Mouse (Mus musculus) embryo, embryonic 10 days (tissue): ENCODE data around the gene Olfm1.

ENCODE experiments used
- DNase-seq: peaks from one replicate; pipeline ENCODE4 v3.0.0-alpha.2; 2015; ENCODE audit warnings: low spot score

Olfm1 gene

DNA sequence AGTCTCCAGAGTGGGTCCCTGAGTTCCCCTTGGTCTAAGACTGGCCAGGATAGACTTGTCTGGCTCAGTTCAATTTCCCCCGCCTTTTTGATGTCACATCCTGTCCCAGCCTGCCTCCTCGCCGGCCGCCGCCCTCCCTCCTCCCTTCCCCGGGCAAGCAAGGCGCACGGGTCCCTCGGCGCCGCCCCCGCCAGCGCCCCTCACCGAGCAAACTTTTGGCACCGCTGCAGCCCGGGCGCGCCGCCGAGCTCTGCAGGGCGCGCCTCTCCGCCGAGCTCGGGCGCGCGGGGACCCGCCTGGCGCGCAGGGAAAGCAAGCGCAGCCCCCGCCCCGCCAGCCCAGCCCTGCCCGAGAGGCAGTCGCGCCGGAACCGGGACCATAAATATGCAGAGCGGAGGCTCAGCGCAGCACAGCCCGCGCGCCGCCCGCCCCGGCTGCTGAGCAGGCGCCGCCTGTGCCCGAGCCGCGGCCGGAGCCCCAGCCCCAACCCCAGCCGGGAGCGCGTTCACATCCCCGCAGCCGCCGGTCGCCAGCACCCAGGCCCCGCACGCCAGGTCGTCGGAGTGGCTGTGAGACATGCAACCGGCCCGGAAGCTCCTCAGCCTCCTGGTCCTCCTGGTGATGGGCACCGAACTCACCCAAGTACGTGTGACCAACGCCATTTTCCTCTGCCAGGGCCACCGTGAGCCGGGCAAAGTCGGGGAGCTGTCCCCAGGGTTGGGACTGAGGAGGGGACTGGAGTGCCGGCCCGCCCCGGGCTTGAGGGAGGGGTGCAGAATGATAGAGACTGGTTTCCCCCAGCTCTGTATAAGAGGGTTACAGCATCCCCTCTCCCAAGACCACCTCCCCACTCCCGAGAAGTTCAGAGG lies at the start of gene Olfm1:
Gene Olfm1, plus strand, starts transcription at position 172 of the 869 bp plus-strand sequence.
- DNase-seq = peak; percentile 77

DNA sequence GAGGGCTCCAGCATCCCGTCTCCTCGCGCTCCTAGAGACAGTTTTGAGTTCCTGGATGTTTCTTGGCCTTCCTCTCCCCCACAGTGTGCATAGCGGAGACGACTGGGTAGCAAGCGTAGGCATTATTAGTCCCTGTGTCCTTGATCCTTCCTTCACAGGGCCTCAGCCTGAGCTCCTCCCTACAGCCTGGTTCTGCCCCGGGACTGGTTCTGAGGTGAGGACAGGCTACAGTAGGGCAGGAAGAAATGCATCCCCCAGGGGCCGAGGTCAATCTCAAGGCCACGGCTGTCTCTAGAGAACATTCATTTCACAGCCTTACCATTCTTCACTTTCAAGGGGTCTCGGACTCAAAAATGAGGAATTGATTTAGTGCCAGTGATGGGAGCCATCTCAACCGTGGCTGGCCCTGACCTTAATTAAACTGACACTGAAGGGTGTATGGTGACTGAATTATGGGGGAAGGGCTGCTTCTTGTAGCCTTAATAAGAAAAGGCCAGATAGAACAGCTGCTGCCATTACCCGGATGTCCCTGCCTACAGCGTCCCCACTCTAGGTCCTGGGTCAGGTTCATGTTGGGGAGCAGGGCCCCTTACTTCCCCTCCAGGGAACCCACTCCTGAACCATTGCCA lies 49.3 kb upstream of the Olfm1 start:
- peak; percentile 19 for DNase-seq

DNA sequence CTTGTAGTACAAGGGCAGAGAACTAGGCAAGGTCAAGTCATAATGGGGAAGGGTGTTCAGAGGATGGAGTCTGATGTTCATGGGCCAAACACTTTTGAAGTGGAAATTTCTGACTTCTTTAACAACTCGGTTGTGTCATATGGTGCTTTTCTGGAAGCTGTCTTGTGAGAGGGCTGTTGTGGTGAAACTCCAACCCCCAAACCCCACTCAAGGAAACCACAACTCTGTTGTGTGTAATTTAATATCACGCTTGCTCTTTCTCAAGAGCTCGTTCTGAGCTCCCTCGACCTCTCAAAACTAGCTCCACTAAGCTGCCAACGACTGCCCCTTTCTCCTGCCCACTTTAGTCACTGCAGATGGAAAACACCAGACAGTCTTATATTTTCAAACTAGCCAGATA lies 47.1 kb upstream of the Olfm1 start:
- no peak for DNase-seq

- no peak for DNase-seq
These were observed 46.6 kb upstream of the Olfm1 start for GRCm38 (mm10) chr2:28146152-28146551.

GRCm38 (mm10) chr2:28146685-28147084 lies 46.1 kb upstream of the Olfm1 start:
- no peak for DNase-seq

DNA sequence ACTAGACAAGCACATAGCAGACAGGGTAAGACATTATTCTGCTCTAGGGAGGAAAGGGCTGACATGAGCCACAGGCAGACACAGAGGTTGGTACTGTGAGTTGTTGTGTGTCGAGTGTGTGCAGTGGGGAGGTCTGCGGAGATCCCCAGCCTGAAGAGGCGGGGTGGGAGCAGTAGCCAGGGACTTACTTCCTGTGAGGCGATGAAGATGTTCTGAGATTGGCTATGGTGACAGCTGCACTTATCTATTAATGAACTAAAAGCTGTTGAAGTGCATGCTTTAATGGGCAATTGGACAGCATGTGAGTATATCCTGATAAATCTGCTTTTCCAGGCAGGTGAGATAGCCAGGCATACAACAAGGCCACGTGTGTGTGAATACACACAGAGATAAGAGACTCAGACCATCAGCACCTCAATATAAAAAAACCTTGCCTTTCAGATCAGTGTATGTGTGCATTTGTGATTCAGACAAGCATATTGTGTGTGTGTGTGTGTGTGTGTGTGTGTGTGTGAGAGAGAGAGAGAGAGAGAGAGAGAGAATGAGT lies 45.5 kb upstream of the Olfm1 start:
- DNase-seq = no peak

DNA sequence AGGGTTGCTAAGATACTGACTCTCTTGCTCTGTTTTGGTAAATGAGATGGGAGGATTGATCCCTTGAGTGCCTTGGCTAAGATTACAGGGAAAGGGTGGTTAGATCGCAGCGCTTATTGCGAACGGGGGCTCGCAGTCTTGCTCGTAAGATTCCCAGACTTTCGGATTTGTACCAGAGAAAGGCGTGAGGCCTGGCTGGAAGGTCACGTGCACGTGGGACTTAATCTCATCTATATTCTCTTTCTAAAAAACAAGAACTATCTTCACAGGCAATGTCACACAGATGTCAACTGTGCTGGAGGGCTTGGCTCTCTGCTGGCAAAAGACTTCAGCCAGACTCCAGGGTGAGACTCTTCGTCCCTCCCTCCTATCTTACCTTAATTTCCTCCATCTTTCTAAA lies 43.1 kb upstream of the Olfm1 start:
- no peak for DNase-seq

DNA sequence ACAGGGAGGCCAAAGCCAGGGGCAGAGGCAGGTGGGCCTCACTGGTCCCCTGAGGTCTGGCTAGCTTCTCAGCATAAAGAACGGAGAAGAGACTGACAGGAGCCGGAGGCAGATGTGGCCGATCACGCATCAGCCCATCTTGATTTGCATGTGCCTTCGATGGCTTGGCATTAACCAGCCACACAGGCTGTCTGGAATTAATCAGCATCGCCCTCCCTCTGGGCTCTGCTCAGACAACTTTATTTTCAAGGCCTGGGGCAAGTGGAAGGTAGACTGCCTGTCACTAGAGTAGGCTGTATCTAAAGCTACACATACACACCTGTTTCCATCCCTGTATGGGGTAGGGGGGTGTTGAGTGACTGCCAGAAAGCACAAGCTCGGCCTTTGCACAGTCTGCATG lies 32.2 kb upstream of the Olfm1 start:
- no peak for DNase-seq

GRCm38 (mm10) chr2:28165570-28165969 lies 27.2 kb upstream of the Olfm1 start:
- DNase-seq = no peak

DNA sequence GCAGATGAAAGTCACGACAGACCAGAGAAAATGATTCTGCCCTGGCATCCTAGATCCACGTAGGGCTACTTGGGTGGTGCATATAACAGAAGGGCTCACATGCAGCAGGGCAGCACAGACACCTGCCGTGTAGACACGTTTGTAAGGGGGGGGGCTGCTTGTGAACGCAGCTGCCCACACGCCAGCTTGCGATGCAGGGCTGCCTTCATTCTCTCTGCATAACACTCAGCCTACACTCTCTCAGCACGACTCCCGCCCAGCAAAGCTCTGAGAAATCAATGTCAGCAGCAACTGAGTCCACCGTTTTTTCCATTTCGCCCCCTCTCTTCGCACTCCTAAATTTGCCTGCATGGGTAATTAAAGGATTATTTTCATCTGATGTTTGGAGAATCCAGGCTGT lies 23.5 kb upstream of the Olfm1 start:
- no peak for DNase-seq

DNA sequence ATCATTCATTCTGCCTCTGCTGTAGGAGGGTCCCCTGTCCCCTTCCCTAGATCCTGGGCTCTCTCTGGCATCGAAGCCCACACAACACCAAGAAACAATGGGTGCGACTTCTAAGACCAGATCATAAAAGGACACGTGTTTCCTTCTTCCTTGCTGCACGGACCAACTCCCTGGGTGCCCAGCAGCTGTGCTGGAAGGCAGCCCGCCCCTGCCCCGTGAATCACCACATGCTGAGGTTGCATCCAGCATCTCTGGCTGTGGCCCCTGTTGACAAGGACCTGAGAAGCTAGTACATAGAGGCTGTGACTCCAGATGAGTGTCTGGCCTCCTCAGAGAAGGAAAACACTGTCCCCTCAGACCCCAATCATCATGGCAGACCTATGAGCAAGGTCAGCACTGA lies 20.8 kb upstream of the Olfm1 start:
- DNase-seq = no peak

DNA sequence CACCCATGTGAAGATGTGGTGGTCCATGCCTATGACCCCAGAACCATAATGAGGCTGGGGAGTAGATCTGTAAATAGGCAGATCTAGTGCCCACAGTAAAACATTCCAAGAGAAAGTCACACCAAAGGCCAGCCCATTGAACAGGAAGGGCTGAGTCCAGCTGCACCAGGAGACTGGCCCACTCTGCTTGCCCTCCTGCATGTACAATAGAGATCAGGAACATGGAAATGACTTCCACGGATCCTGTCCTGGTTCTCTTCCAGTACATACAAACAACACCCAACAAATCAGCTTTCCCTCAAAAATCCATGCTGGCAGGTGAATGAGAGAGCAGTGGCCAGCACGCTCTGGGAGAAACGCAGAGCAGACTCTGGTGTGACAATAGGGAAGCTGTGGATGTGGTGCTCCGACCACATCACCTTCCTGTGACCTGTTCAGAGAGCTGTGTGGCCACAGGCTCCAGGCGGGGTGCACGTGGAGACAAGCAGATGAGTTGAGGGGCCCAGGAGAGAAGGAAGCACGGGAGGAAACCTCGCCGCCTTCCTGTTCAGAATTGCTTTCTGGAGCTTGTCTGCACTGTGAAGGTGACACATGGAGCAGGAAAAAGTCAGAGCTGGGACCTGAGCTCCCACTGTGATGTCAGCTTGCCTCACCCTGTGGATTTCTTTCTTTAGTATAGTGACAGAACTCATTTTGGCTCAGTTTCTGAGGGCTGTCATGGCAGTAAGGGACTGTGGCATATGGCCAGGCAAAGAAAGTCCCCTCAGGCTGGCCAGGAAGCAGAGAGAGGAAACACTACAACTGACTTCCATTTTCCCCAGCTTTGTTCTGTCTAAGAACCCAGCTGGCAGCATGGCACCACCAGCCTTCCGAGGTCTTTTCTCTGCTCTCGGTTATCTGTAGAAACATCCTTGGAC lies 19.3 kb upstream of the Olfm1 start:
- DNase-seq = no peak

DNA sequence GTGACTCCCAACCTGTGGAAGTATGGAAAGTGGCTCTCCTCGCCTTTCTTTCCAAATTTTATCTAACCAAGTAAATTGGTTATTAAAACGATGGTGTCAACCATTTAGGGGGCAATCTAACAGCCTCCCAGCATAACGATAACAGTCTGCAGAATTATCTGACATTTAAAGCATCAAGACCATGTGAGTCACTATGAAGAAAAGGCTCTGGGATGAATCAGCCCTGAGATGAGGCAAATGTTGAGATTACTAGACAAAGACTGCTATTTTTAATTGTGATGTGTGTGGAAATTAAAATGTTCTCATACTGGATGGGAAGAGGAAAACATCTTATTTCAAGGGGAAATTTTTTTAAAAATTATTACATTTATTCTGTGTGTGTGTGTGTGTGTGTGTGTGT lies 18.4 kb upstream of the Olfm1 start:
- no peak for DNase-seq

DNA sequence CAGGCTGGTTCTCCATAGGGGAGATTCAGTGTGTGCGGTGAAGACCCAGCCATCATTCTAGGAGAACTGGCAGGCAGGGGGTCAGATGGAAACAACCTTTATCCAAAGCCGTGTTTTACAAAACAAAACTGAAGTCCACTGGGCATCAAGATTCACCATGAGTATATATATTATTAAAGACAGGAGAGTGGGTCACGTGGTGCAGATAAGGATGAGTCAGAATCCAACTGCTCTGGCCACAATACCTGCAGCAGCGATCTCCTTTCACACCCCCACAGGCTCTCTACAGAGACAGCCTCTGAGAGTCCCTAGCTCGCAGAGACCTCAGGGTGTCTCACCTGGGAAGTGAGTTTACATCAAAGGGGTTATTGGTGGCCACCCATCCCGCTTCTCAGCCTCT lies 14.2 kb upstream of the Olfm1 start:
- DNase-seq = no peak

- no peak for DNase-seq
These were observed 12.7 kb upstream of the Olfm1 start for GRCm38 (mm10) chr2:28180053-28180452.

- DNase-seq = no peak
These were observed 4.3 kb upstream of the Olfm1 start for GRCm38 (mm10) chr2:28188398-28188944.

DNA sequence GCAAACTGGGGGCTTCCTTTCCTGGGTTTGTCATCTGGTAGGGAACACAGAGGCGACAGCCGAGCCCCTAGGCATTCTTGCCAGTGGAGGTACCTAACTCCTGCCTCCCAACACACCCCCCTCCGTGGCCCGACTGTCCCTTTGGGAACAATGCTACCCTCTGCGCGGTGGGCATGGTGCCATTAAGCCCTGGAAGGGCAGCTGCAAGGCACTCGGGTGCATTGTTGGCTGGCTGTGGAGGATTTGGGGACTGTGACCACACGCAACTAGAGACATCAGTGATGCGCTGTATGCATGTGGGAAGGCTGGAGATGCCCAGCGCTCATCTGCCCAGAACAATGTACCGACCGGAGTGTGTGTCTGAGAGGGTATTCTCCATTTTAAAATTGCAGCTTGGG lies 897 bp downstream of the Olfm1 start:
- DNase-seq = no peak

DNA sequence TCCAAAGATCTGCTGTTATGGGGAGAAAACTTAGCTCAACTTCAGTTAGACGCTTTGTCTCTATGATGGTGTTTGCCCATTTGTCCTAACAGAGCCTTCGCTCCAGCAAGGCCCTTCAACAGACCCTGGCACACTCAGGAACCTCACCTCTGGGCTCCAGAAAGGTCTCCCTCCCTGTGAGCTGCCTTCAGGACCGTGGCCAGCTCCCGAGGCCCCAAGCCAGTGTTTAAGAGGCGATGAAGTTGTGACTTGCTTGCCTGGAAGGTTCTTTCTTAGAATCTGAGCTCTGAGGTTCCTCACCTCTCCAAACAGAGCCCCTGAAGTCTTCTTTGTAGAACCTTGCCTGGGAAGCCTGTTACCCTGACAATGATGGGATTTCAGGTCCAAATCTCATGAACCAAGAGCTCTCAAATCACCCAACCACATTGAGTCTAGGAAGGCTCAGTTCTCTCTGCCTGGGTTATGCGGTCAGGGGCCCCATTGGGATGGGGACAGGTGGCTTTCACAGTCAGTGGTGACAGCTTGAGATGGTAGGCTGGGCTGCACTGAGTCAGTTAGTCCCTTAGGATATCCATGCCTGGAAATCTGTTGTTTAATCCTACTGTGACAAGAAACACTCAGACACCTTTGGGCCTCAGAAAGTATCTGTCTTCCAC lies 2.3 kb downstream of the Olfm1 start:
- DNase-seq = peak; percentile 67

GRCm38 (mm10) chr2:28195726-28196125 lies 2.9 kb downstream of the Olfm1 start:
- no peak for DNase-seq

- no peak for DNase-seq
These were observed 8.6 kb downstream of the Olfm1 start for GRCm38 (mm10) chr2:28201441-28201841.

DNA sequence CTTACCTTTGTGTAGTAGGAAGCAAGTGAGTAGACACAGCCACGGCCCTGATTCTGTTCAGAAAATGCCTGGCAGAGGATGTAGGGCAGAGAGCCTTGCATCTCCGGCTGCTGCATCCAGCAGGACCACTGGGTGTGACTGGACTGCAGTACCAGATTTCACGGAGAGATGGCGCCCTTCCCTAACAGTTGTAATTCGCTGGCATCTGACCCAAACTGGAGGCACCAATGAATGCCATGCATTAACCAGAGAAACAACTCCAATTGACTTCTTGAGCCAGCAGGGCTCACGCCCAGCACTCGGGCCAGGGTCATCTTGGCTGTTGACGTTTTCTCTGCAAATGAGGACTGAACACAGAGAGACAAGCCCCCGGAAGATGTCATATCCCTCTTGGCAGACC lies 11.4 kb downstream of the Olfm1 start:
- DNase-seq = peak; percentile 96
